Mouse (Mus musculus): ENCODE data around the gene 6430628N08Rik. TPM values are rescaled to one million over a fixed set of nuclear protein-coding genes. Genes with fewer than 3 reads are reported as not detected.

6430628N08Rik gene
- 0.41 and 0.44 TPM in 2 replicates for polyA plus RNA-seq (2015; fragmentation: Nextera tagmentation; extraction: Ambion mirVana)

DNA sequence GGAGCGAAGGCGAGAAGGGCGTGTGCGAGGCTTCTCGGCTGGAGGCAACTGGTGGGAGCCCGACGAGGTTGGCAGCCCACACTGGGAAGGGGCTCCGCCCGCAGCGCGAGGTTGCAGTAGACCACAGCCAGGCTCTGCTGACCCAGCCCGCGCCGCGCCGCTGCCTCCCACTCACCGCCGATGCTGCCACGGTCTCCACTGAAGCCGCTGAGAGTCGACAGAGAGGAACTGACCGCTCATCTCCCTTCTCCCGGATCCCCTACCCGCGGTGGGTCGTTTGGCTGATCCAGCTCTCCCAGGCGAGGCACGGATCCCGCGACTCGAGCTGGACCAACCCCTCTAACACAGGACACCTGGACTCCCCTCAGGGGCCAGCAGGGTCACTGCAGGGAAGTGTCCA lies at the start of gene 6430628N08Rik:
6430628N08Rik (plus strand) TSS at position 113 of the 400 bp plus-strand sequence.
- H3K4me1 ChIP-seq (ENCODE audit: control insufficient read depth, insufficient read depth, low read depth, low read length): peaks cover 11% of the 10 kb centered on the region; the same call in 1 of the 2 replicates
- H3K9me3 ChIP-seq (ENCODE audit: control insufficient read depth, low read length): no peaks in the 10 kb centered on the region
- no peak within 1 kb of the TSS for H3K27ac ChIP-seq (ENCODE audit: low read depth, low read length)
- peak within 1 kb of the TSS; percentile 37 for H3K4me3 ChIP-seq (ENCODE audit: low read length)
- peak within 1 kb of the TSS; percentile 24; the same call in 1 of the 2 replicates for H3K9ac ChIP-seq (ENCODE audit: low read depth, low read length)
- peaks cover 13% of the 10 kb centered on the region; the same call in 1 of the 2 replicates for H3K27me3 ChIP-seq (replicated peaks; ENCODE audit: control insufficient read depth, insufficient read depth, low read length)
- H3K36me3 ChIP-seq (ENCODE audit: control insufficient read depth, insufficient read depth, low read length): no peaks in the 10 kb centered on the region
- ATAC-seq: no peak
- 2% methylated on average over 30 of the region's 31 CpGs for WGBS
- H3K4me2 ChIP-seq (ENCODE audit: low read length): peak within 1 kb of the TSS; percentile 60

DNA sequence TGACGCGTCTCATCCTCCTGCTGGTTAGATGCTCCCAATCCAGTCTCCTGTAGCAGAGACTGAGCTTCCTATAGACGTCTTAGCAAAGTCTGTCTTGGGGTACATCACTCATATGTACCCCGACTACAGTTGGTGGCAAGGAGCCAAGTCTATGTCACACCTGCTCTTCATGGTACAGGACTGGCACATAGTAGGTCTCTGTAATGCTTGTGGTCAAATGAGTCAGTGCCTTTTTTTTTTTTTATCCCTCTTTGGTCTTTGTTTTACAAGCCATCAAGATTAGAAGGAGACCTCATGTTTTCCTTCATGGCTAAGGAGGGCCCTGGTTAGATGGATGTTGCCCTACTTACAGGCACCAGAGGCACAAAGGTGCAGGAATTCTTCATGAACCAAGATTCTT lies 49.6 kb upstream of the 6430628N08Rik start:
- no peak overlapping the region for H3K9ac ChIP-seq (ENCODE audit: low read depth, low read length)
- WGBS: 87% methylated on average over 4 of the region's 4 CpGs
- no peak overlapping the region for H3K4me3 ChIP-seq (ENCODE audit: low read length)
- no peak overlapping the region for H3K27ac ChIP-seq (ENCODE audit: low read depth, low read length)
- no peaks in the 10 kb centered on the region for H3K9me3 ChIP-seq (ENCODE audit: control insufficient read depth, low read length)
- no peaks in the 10 kb centered on the region for H3K27me3 ChIP-seq (replicated peaks; ENCODE audit: control insufficient read depth, insufficient read depth, low read length)
- no peak overlapping the region for H3K4me2 ChIP-seq (ENCODE audit: low read length)
- ATAC-seq: no peak
- H3K36me3 ChIP-seq (ENCODE audit: control insufficient read depth, insufficient read depth, low read length): no peaks in the 10 kb centered on the region
- no peaks in the 10 kb centered on the region; the same call in 1 of the 2 replicates for H3K4me1 ChIP-seq (ENCODE audit: control insufficient read depth, insufficient read depth, low read depth, low read length)

DNA sequence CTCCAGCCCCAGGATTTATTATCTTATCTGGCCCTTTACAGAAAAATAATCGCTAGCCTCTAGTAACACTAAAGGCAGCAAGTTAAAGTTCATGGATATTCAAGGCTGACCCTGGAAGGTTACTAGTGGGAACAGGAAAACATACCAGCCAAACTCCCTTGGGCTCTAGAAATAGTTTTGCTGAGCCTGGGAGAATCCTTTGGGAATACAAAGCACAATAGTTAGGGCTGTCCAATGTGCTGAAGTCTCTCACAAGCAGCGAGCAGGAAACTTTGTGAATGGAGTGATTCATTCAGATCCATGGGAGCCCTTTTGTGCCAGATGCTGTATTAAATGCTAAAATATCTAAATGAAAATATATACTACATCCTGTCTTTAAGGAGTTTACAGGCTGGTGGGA lies 43.8 kb upstream of the 6430628N08Rik start:
- no peaks in the 10 kb centered on the region for H3K27me3 ChIP-seq (replicated peaks; ENCODE audit: control insufficient read depth, insufficient read depth, low read length)
- ATAC-seq: no peak
- H3K4me2 ChIP-seq (ENCODE audit: low read length): no peak overlapping the region
- H3K36me3 ChIP-seq (ENCODE audit: control insufficient read depth, insufficient read depth, low read length): no peaks in the 10 kb centered on the region; the same call in 1 of the 2 replicates
- WGBS: 52% methylated on average over 2 of the region's 2 CpGs
- no peaks in the 10 kb centered on the region for H3K4me1 ChIP-seq (ENCODE audit: control insufficient read depth, insufficient read depth, low read depth, low read length)
- no peak overlapping the region for H3K4me3 ChIP-seq (ENCODE audit: low read length)
- no peak overlapping the region for H3K27ac ChIP-seq (ENCODE audit: low read depth, low read length)
- no peak overlapping the region for H3K9ac ChIP-seq (ENCODE audit: low read depth, low read length)
- no peaks in the 10 kb centered on the region for H3K9me3 ChIP-seq (ENCODE audit: control insufficient read depth, low read length)

DNA sequence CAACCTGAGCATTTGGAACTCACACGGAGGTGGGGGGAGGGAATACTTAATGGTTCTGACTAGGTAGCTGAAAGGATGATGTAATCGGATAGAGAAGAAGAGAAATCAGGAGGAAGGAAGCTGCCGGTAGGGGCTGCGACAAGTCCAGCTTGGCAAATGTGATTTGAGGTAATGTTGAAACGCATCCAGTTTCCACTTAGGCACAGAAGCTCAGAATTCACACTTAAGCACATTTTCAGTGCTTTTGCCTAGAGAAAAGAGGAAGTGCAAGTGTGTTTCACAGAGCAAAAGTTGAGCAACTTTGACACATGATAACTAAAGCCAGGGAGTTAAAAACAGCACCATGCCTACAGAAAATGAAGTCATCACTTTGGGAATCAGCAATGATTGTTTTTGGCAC lies 43.1 kb upstream of the 6430628N08Rik start:
- Histone ChIP-seq H3K9ac (ENCODE audit: low read depth, low read length) (no peak overlapping the region), H3K4me3 (ENCODE audit: low read length) (no peak overlapping the region), H3K27ac (ENCODE audit: low read depth, low read length) (no peak overlapping the region), H3K4me2 (ENCODE audit: low read length) (no peak overlapping the region), H3K27me3 (replicated peaks; ENCODE audit: control insufficient read depth, insufficient read depth, low read length) (no peaks in the 10 kb centered on the region), H3K9me3 (ENCODE audit: control insufficient read depth, low read length) (no peaks in the 10 kb centered on the region), H3K36me3 (ENCODE audit: control insufficient read depth, insufficient read depth, low read length) (no peaks in the 10 kb centered on the region; the same call in 1 of the 2 replicates), H3K4me1 (ENCODE audit: control insufficient read depth, insufficient read depth, low read depth, low read length) (no peaks in the 10 kb centered on the region)
- WGBS: 66% methylated on average over 5 of the region's 5 CpGs
- ATAC-seq: no peak

DNA sequence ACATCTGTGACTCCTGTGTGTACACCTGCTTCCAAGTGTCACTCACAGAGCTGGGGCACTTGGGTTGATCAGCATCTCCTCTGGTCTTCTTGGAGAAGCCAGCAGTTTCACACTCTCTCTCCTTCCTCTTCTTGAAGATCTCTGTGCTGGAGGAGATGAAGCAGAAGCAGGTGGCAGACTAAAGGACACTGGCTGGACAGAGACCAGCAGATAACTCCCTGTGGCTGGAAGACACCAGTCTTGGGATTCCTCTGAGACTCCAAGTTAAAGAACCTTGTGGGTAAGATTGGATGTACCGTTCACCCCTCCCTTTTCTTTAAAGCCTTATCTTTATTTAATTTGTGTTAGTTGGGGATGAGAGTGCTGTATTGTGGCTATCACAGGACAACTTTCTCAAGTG lies 42.4 kb upstream of the 6430628N08Rik start:
- Histone ChIP-seq H3K4me3 (ENCODE audit: low read length) (no peak overlapping the region), H3K4me1 (ENCODE audit: control insufficient read depth, insufficient read depth, low read depth, low read length) (no peaks in the 10 kb centered on the region), H3K4me2 (ENCODE audit: low read length) (no peak overlapping the region), H3K36me3 (ENCODE audit: control insufficient read depth, insufficient read depth, low read length) (no peaks in the 10 kb centered on the region; the same call in 1 of the 2 replicates), H3K27me3 (replicated peaks; ENCODE audit: control insufficient read depth, insufficient read depth, low read length) (no peaks in the 10 kb centered on the region), H3K9ac (ENCODE audit: low read depth, low read length) (no peak overlapping the region), H3K9me3 (ENCODE audit: control insufficient read depth, low read length) (no peaks in the 10 kb centered on the region), H3K27ac (ENCODE audit: low read depth, low read length) (no peak overlapping the region)
- ATAC-seq: no peak
- WGBS: 95% methylated on average over 1 of the region's 1 CpGs

DNA sequence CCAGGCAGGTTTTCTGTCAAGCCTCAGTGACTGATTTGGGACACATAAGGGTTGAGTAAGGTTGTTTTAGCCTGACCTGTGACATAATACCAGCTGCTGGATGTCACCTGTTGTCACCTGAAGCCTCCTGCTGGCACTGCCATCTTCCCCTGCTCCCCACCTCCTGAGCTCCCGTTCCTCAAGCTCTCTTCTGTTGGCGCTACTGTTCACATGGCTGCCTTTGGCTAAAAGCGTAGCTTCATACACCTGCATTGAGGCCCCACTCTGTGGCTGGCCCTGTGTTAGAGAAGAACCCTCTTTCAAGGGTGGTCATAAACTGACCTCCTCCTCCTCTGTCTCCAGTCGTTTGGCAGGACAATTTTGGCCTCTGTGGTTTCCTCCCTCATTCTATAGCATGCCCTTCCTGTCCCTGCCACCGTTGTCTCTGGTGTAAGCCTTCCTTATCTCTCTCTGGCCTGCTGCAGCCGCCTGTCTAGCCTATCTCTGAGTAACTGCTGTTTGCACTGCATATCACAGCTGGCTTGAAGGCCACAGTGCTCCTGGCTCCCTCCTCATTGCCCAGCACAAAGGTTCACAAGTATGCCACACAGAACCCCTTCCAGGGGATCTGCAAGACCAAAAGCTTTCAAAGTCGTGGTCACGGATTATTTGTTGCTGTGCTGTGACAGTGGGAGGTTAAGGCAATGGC lies 41.3 kb upstream of the 6430628N08Rik start:
- Histone ChIP-seq H3K27me3 (replicated peaks; ENCODE audit: control insufficient read depth, insufficient read depth, low read length) (no peaks in the 10 kb centered on the region), H3K4me1 (ENCODE audit: control insufficient read depth, insufficient read depth, low read depth, low read length) (no peaks in the 10 kb centered on the region), H3K36me3 (ENCODE audit: control insufficient read depth, insufficient read depth, low read length) (no peaks in the 10 kb centered on the region; the same call in 1 of the 2 replicates), H3K9ac (ENCODE audit: low read depth, low read length) (no peak overlapping the region), H3K4me3 (ENCODE audit: low read length) (no peak overlapping the region), H3K9me3 (ENCODE audit: control insufficient read depth, low read length) (no peaks in the 10 kb centered on the region), H3K4me2 (ENCODE audit: low read length) (no peak overlapping the region), H3K27ac (ENCODE audit: low read depth, low read length) (no peak overlapping the region)
- WGBS: 71% methylated on average over 8 of the region's 8 CpGs
- no peak for ATAC-seq

DNA sequence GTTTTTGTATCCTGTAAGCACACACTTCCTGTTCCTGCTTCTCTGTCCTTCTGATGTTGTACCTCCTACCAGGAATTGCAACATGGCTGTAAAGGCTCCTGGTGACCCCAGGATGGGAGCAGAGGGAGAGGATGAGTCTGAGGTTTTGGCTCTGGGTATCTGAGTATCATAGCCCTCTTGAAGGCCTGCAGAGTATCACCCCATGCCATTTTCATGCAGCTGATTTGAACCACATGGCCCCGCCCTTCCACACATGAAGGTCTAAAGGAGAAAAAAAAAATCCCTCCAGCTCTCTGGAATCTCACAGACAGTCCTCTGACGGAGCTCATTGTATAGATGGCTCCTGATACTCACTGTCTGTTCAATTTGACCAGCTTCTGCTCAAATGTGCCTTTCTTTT lies 40.4 kb upstream of the 6430628N08Rik start:
- peaks cover 3% of the 10 kb centered on the region for H3K4me1 ChIP-seq (ENCODE audit: control insufficient read depth, insufficient read depth, low read depth, low read length)
- H3K9me3 ChIP-seq (ENCODE audit: control insufficient read depth, low read length): no peaks in the 10 kb centered on the region
- no peak for ATAC-seq
- H3K9ac ChIP-seq (ENCODE audit: low read depth, low read length): no peak overlapping the region
- no peaks in the 10 kb centered on the region for H3K27me3 ChIP-seq (replicated peaks; ENCODE audit: control insufficient read depth, insufficient read depth, low read length)
- WGBS: 94% methylated on average over 2 of the region's 2 CpGs
- H3K4me2 ChIP-seq (ENCODE audit: low read length): no peak overlapping the region
- H3K36me3 ChIP-seq (ENCODE audit: control insufficient read depth, insufficient read depth, low read length): no peaks in the 10 kb centered on the region; the same call in 1 of the 2 replicates
- H3K4me3 ChIP-seq (ENCODE audit: low read length): no peak overlapping the region
- no peak overlapping the region for H3K27ac ChIP-seq (ENCODE audit: low read depth, low read length)

DNA sequence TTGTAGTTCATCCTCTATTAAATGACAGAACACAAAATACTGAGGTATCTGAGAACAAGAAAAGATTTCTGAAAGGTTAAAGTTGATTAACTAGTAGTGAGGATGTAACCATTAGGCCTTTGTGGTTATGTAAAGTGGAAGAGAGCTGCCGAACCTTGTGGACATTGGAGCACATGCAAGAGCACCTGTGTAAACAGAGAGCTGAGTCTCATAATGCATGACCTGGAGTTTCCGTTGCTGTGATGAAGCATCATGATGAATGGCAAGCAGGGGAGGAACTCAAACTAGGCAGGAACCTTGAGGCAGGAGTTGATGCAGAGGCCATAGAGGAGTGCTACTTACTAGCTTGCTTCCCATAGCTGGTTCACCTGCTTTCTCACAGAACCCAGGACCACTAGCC lies 39.8 kb upstream of the 6430628N08Rik start:
- Histone ChIP-seq H3K4me1 (ENCODE audit: control insufficient read depth, insufficient read depth, low read depth, low read length) (peaks cover 8% of the 10 kb centered on the region), H3K9me3 (ENCODE audit: control insufficient read depth, low read length) (no peaks in the 10 kb centered on the region), H3K9ac (ENCODE audit: low read depth, low read length) (no peak overlapping the region), H3K4me3 (ENCODE audit: low read length) (no peak overlapping the region), H3K4me2 (ENCODE audit: low read length) (no peak overlapping the region), H3K36me3 (ENCODE audit: control insufficient read depth, insufficient read depth, low read length) (no peaks in the 10 kb centered on the region; the same call in 1 of the 2 replicates), H3K27me3 (replicated peaks; ENCODE audit: control insufficient read depth, insufficient read depth, low read length) (no peaks in the 10 kb centered on the region), H3K27ac (ENCODE audit: low read depth, low read length) (no peak overlapping the region)
- WGBS: 55% methylated on average over 2 of the region's 2 CpGs
- no peak for ATAC-seq

DNA sequence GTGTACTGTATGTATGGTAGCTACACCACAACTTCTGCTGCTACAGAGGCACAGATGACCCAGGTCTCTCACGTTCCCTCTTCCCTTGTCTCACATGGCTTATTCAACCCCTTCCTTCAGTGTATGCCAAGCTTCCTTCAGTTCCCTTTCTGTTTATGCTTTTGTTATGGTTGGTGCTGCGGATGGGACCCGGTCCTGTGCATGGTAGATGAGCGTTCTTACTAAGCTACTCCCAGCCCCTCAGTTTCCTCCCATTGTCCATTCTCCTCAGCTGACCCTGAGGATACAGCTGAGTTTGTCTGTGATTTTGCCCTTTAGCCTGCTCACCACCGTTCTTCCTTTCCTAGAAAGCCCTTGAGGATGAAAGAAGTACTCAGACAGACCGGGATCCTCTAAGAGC lies 38.9 kb upstream of the 6430628N08Rik start:
- Histone ChIP-seq H3K4me3 (ENCODE audit: low read length) (no peak overlapping the region), H3K9me3 (ENCODE audit: control insufficient read depth, low read length) (no peaks in the 10 kb centered on the region), H3K27ac (ENCODE audit: low read depth, low read length) (no peak overlapping the region), H3K27me3 (replicated peaks; ENCODE audit: control insufficient read depth, insufficient read depth, low read length) (no peaks in the 10 kb centered on the region), H3K4me1 (ENCODE audit: control insufficient read depth, insufficient read depth, low read depth, low read length) (peaks cover 16% of the 10 kb centered on the region), H3K36me3 (ENCODE audit: control insufficient read depth, insufficient read depth, low read length) (no peaks in the 10 kb centered on the region; the same call in 1 of the 2 replicates), H3K4me2 (ENCODE audit: low read length) (no peak overlapping the region), H3K9ac (ENCODE audit: low read depth, low read length) (no peak overlapping the region)
- WGBS: 85% methylated on average over 6 of the region's 6 CpGs
- ATAC-seq: no peak
